Mouse (Mus musculus): ENCODE results near the gene Gm6525. TPM values are rescaled to one million over a fixed set of nuclear protein-coding genes. Genes with fewer than 3 reads are reported as not detected.

Gm6525 gene
- polyA plus RNA-seq, 1 experiment, result 0.40 TPM

- H3K4me3 ChIP-seq (ENCODE audit: control insufficient read depth, low read depth, low read length), result no peak overlapping the region
- TF ChIP-seq POLR2A (IDR thresholded peaks at IDR 0.05; ENCODE audit: control insufficient read depth, low read depth, low read length) (no peak), CTCF (IDR thresholded peaks at IDR 0.05; ENCODE audit: control insufficient read depth, insufficient read depth, insufficient replicate concordance, low read depth, low read length) (no peak)
- no peak overlapping the region for H3K27ac ChIP-seq (ENCODE audit: control insufficient read depth, insufficient read depth, low read depth, low read length)
- no peaks in the 10 kb centered on the region for H3K4me1 ChIP-seq (ENCODE audit: control insufficient read depth, insufficient read depth, low read length)
- H3K27me3 ChIP-seq (ENCODE audit: control insufficient read depth, insufficient read depth, low read length), result no peaks in the 10 kb centered on the region
- no peaks in the 10 kb centered on the region for H3K36me3 ChIP-seq (ENCODE audit: control insufficient read depth, insufficient read depth, low read length)
These were observed 31.7 kb downstream of the Gm6525 start for GRCm38 (mm10) chr3:84205650-84206049.

GRCm38 (mm10) chr3:84206106-84206505, 32.2 kb downstream of the Gm6525 start:
- TF ChIP-seq CTCF (IDR thresholded peaks at IDR 0.05; ENCODE audit: control insufficient read depth, insufficient read depth, insufficient replicate concordance, low read depth, low read length) (no peak), POLR2A (IDR thresholded peaks at IDR 0.05; ENCODE audit: control insufficient read depth, low read depth, low read length) (no peak)
- no peak overlapping the region for H3K27ac ChIP-seq (ENCODE audit: control insufficient read depth, insufficient read depth, low read depth, low read length)
- H3K27me3 ChIP-seq (ENCODE audit: control insufficient read depth, insufficient read depth, low read length), result no peaks in the 10 kb centered on the region
- no peaks in the 10 kb centered on the region for H3K36me3 ChIP-seq (ENCODE audit: control insufficient read depth, insufficient read depth, low read length)
- H3K4me3 ChIP-seq (ENCODE audit: control insufficient read depth, low read depth, low read length), result no peak overlapping the region
- no peaks in the 10 kb centered on the region for H3K4me1 ChIP-seq (ENCODE audit: control insufficient read depth, insufficient read depth, low read length)

- H3K36me3 ChIP-seq (ENCODE audit: control insufficient read depth, insufficient read depth, low read length), result no peaks in the 10 kb centered on the region
- TF ChIP-seq POLR2A (IDR thresholded peaks at IDR 0.05; ENCODE audit: control insufficient read depth, low read depth, low read length), result no peak
- no peak for TF ChIP-seq CTCF (IDR thresholded peaks at IDR 0.05; ENCODE audit: control insufficient read depth, insufficient read depth, insufficient replicate concordance, low read depth, low read length)
- no peaks in the 10 kb centered on the region for H3K27me3 ChIP-seq (ENCODE audit: control insufficient read depth, insufficient read depth, low read length)
- H3K4me3 ChIP-seq (ENCODE audit: control insufficient read depth, low read depth, low read length), result no peak overlapping the region
- no peak overlapping the region for H3K27ac ChIP-seq (ENCODE audit: control insufficient read depth, insufficient read depth, low read depth, low read length)
- H3K4me1 ChIP-seq (ENCODE audit: control insufficient read depth, insufficient read depth, low read length), result no peaks in the 10 kb centered on the region
These were observed 33.5 kb downstream of the Gm6525 start for GRCm38 (mm10) chr3:84207366-84207765.

- Histone ChIP-seq H3K36me3 (ENCODE audit: control insufficient read depth, insufficient read depth, low read length) (no peaks in the 10 kb centered on the region), H3K27ac (ENCODE audit: control insufficient read depth, insufficient read depth, low read depth, low read length) (no peak overlapping the region), H3K4me3 (ENCODE audit: control insufficient read depth, low read depth, low read length) (no peak overlapping the region), H3K4me1 (ENCODE audit: control insufficient read depth, insufficient read depth, low read length) (no peaks in the 10 kb centered on the region), H3K27me3 (ENCODE audit: control insufficient read depth, insufficient read depth, low read length) (no peaks in the 10 kb centered on the region)
- TF ChIP-seq CTCF (IDR thresholded peaks at IDR 0.05; ENCODE audit: control insufficient read depth, insufficient read depth, insufficient replicate concordance, low read depth, low read length) (no peak), POLR2A (IDR thresholded peaks at IDR 0.05; ENCODE audit: control insufficient read depth, low read depth, low read length) (no peak)
These were observed 34.6 kb downstream of the Gm6525 start for GRCm38 (mm10) chr3:84208475-84208874.

GRCm38 (mm10) chr3:84208917-84209513, 35.1 kb downstream of the Gm6525 start:
- H3K36me3 ChIP-seq (ENCODE audit: control insufficient read depth, insufficient read depth, low read length), result no peaks in the 10 kb centered on the region
- TF ChIP-seq POLR2A (IDR thresholded peaks at IDR 0.05; ENCODE audit: control insufficient read depth, low read depth, low read length) (no peak), CTCF (IDR thresholded peaks at IDR 0.05; ENCODE audit: control insufficient read depth, insufficient read depth, insufficient replicate concordance, low read depth, low read length) (no peak)
- H3K4me1 ChIP-seq (ENCODE audit: control insufficient read depth, insufficient read depth, low read length), result no peaks in the 10 kb centered on the region
- no peak overlapping the region for H3K4me3 ChIP-seq (ENCODE audit: control insufficient read depth, low read depth, low read length)
- H3K27me3 ChIP-seq (ENCODE audit: control insufficient read depth, insufficient read depth, low read length), result no peaks in the 10 kb centered on the region
- H3K27ac ChIP-seq (ENCODE audit: control insufficient read depth, insufficient read depth, low read depth, low read length), result no peak overlapping the region

GRCm38 (mm10) chr3:84211340-84211875, 37.5 kb downstream of the Gm6525 start:
- H3K27me3 ChIP-seq (ENCODE audit: control insufficient read depth, insufficient read depth, low read length), result no peaks in the 10 kb centered on the region
- no peak overlapping the region for H3K4me3 ChIP-seq (ENCODE audit: control insufficient read depth, low read depth, low read length)
- H3K36me3 ChIP-seq (ENCODE audit: control insufficient read depth, insufficient read depth, low read length), result no peaks in the 10 kb centered on the region
- no peak for TF ChIP-seq CTCF (IDR thresholded peaks at IDR 0.05; ENCODE audit: control insufficient read depth, insufficient read depth, insufficient replicate concordance, low read depth, low read length)
- no peak for TF ChIP-seq POLR2A (IDR thresholded peaks at IDR 0.05; ENCODE audit: control insufficient read depth, low read depth, low read length)
- H3K4me1 ChIP-seq (ENCODE audit: control insufficient read depth, insufficient read depth, low read length), result no peaks in the 10 kb centered on the region
- H3K27ac ChIP-seq (ENCODE audit: control insufficient read depth, insufficient read depth, low read depth, low read length), result no peak overlapping the region

GRCm38 (mm10) chr3:84214501-84214900, 40.6 kb downstream of the Gm6525 start:
- H3K27me3 ChIP-seq (ENCODE audit: control insufficient read depth, insufficient read depth, low read length), result no peaks in the 10 kb centered on the region
- no peak overlapping the region for H3K4me3 ChIP-seq (ENCODE audit: control insufficient read depth, low read depth, low read length)
- H3K4me1 ChIP-seq (ENCODE audit: control insufficient read depth, insufficient read depth, low read length), result no peaks in the 10 kb centered on the region
- no peaks in the 10 kb centered on the region for H3K36me3 ChIP-seq (ENCODE audit: control insufficient read depth, insufficient read depth, low read length)
- H3K27ac ChIP-seq (ENCODE audit: control insufficient read depth, insufficient read depth, low read depth, low read length), result no peak overlapping the region
- TF ChIP-seq CTCF (IDR thresholded peaks at IDR 0.05; ENCODE audit: control insufficient read depth, insufficient read depth, insufficient replicate concordance, low read depth, low read length) (no peak), POLR2A (IDR thresholded peaks at IDR 0.05; ENCODE audit: control insufficient read depth, low read depth, low read length) (no peak)
